Mouse (Mus musculus): ENCODE measurements around the gene Serp2.

- TF ChIP-seq CTCF (IDR thresholded peaks at IDR 0.05) (no peak), EP300 (IDR thresholded peaks at IDR 0.05) (no peak)
These were observed 42.6 kb downstream of the Serp2 start for GRCm38 (mm10) chr14:76514050-76514585.
